Mouse (Mus musculus) heart, adult 2 months (tissue): ENCODE results near the gene Hoxc6. TPM values are rescaled to one million over a fixed set of nuclear protein-coding genes. Genes with fewer than 3 reads are reported as not detected.

Source experiments
- DNase-seq, 2 experiments: peaks; one replicate each; pipeline ENCODE4 v3.0.0; 2021
- H3K27ac ChIP-seq: fragments of 200-600 bp; 2 replicates; pipeline ENCODE4 v1.8.1; 2022
- H3K27me3 ChIP-seq: fragments of 200-500 bp; 2 replicates; pipeline ENCODE4 v1.6.1; 2012; ENCODE audit warnings: mild to moderate bottlenecking, low read length, inconsistent platforms, mixed read lengths; ENCODE audit not compliant: control insufficient read depth, insufficient read depth
- H3K36me3 ChIP-seq: fragments of 200-500 bp; 2 replicates; pipeline ENCODE4 v1.6.1; 2012; ENCODE audit warnings: low read length, inconsistent platforms; ENCODE audit not compliant: control insufficient read depth, insufficient read depth
- H3K4me1 ChIP-seq: fragments of 200-500 bp; 2 replicates; pipeline ENCODE4 v1.6.1; 2011; ENCODE audit warnings: low read length; ENCODE audit not compliant: control insufficient read depth, insufficient read depth
- H3K4me3 ChIP-seq: fragments of 200-600 bp; 2 replicates; pipeline ENCODE4 v1.8.1; 2022
- H3K79me2 ChIP-seq: fragments of 200-500 bp; replicated peaks from 2 replicates; pipeline ENCODE4 v1.6.1; 2012; ENCODE audit warnings: mild to moderate bottlenecking, inconsistent platforms, low read length, moderate library complexity, mixed read lengths; ENCODE audit not compliant: control insufficient read depth, insufficient read depth
- H3K9ac ChIP-seq: fragments of 200-500 bp; 2 replicates; pipeline ENCODE4 v1.6.1; 2012; ENCODE audit warnings: low read depth, mild to moderate bottlenecking, control low read depth, inconsistent platforms, low read length, mixed read lengths
- CTCF ChIP-seq: fragments of 200-600 bp; IDR thresholded peaks from 2 replicates; pipeline ENCODE4 v1.8.1; 2022; ENCODE audit warnings: antibody characterized with exemption, mild to moderate bottlenecking, moderate library complexity
- EP300 ChIP-seq: fragments of 200-500 bp; IDR thresholded peaks from 2 replicates; pipeline ENCODE4 v1.6.1; 2011; ENCODE audit warnings: low read depth, low read length, control low read depth; ENCODE audit not compliant: insufficient read depth
- POLR2A ChIP-seq: fragments of 200-500 bp; IDR thresholded peaks from 2 replicates; pipeline ENCODE4 v1.6.1; 2011; ENCODE audit warnings: mild to moderate bottlenecking, low read depth, low read length, control low read depth; ENCODE audit not compliant: insufficient read depth
- WGBS: fragments of 180-500 bp; shearing (Covaris S2); methylation state at CpG from one replicate; pipeline ENCODE4 v1.1.7; 2018; 5-methylcytosine and 5-hydroxymethylcytosine counted together
- intact Hi-C: fragments of 180-260 bp; cut with DNase I; formaldehyde crosslinking; loops from one replicate; pipeline ENCODE4 v1.15.1; 2025
- polyA plus RNA-seq: library from polyadenylated mRNA; depleted of rRNA; stranded (reverse); fragments of >200 nt; gene quantifications from 2 replicates; pipeline ENCODE4 v1.2.3, GENCODE M21; 2012
- total RNA-seq, 2 experiments: library from RNA; stranded (reverse); gene quantifications; 2 replicates each; pipeline ENCODE4 v1.2.3; 2021

Gene Hoxc6
- total and polyA plus RNA-seq, 3 experiments = not detected

- Histone ChIP-seq H3K27ac (no peak overlapping the region), H3K9ac (no peak overlapping the region), H3K4me3 (no peak overlapping the region), H3K27me3 (peaks cover 27% of the 10 kb centered on the region), H3K4me1 (no peaks in the 10 kb centered on the region), H3K36me3 (no peaks in the 10 kb centered on the region), H3K79me2 (no peaks in the 10 kb centered on the region)
- intact Hi-C loops = no loop called here
- 7% methylated on average over 19 of the region's 19 CpGs for WGBS
- DNase-seq = no peak
- TF ChIP-seq POLR2A = no peak
- TF ChIP-seq EP300 = no peak
- no peak for TF ChIP-seq CTCF
These were observed 17.5 kb downstream of the Hoxc6 start for GRCm38 (mm10) chr15:103015406-103016166.

GRCm38 (mm10) chr15:103018636-103019035, 20.6 kb downstream of the Hoxc6 start, which contains the start of gene Hoxc4:
Hoxc4 (plus strand) TSS chr15:103018934.
- DNase-seq = no peak
- H3K27me3 ChIP-seq = peaks cover 23% of the 10 kb centered on the region
- TF ChIP-seq EP300 = no peak
- TF ChIP-seq CTCF = no peak
- TF ChIP-seq POLR2A = no peak
- no peak within 1 kb of the TSS for H3K4me3 ChIP-seq
- no peaks in the 10 kb centered on the region for H3K4me1 ChIP-seq
- H3K36me3 ChIP-seq = no peaks in the 10 kb centered on the region
- no peak within 1 kb of the TSS for H3K27ac ChIP-seq
- intact Hi-C loops = no loop called here
- H3K79me2 ChIP-seq = no peaks in the 10 kb centered on the region
- no peak within 1 kb of the TSS for H3K9ac ChIP-seq
- WGBS = 29% methylated on average over 9 of the region's 9 CpGs

GRCm38 (mm10) chr15:103020899-103021418, 22.9 kb downstream of the Hoxc6 start:
- intact Hi-C loops = no loop called here
- no peak for DNase-seq
- no peak overlapping the region for H3K9ac ChIP-seq
- no peaks in the 10 kb centered on the region for H3K36me3 ChIP-seq
- H3K27ac ChIP-seq = no peak overlapping the region
- no peaks in the 10 kb centered on the region for H3K79me2 ChIP-seq
- TF ChIP-seq CTCF = no peak
- TF ChIP-seq EP300 = no peak
- no peak for TF ChIP-seq POLR2A
- H3K4me1 ChIP-seq = no peaks in the 10 kb centered on the region
- H3K27me3 ChIP-seq = peaks cover 18% of the 10 kb centered on the region
- H3K4me3 ChIP-seq = no peak overlapping the region
- WGBS = 5% methylated on average over 8 of the region's 8 CpGs

- TF ChIP-seq POLR2A (no peak), CTCF (no peak), EP300 (no peak)
- WGBS = 7% methylated on average over 8 of the region's 8 CpGs
- intact Hi-C loops = no loop called here
- Histone ChIP-seq H3K4me1 (no peaks in the 10 kb centered on the region), H3K27me3 (peaks cover 20% of the 10 kb centered on the region), H3K36me3 (no peaks in the 10 kb centered on the region), H3K9ac (no peak overlapping the region), H3K79me2 (no peaks in the 10 kb centered on the region), H3K27ac (no peak overlapping the region), H3K4me3 (no peak overlapping the region)
- DNase-seq = no peak
These were observed 23.5 kb downstream of the Hoxc6 start for GRCm38 (mm10) chr15:103021544-103021943.

- no peaks in the 10 kb centered on the region for H3K4me1 ChIP-seq
- H3K9ac ChIP-seq = no peak overlapping the region
- DNase-seq = no peak
- H3K27ac ChIP-seq = no peak overlapping the region
- TF ChIP-seq EP300 = no peak
- no peak for TF ChIP-seq POLR2A
- no peak for TF ChIP-seq CTCF
- intact Hi-C loops = no loop called here
- H3K36me3 ChIP-seq = no peaks in the 10 kb centered on the region
- WGBS = 0% methylated on average over 2 of the region's 2 CpGs
- peaks cover 28% of the 10 kb centered on the region for H3K27me3 ChIP-seq
- no peak overlapping the region for H3K4me3 ChIP-seq
- H3K79me2 ChIP-seq = no peaks in the 10 kb centered on the region
These were observed 26.1 kb downstream of the Hoxc6 start for GRCm38 (mm10) chr15:103024131-103024530.

GRCm38 (mm10) chr15:103027266-103028235, 29.5 kb downstream of the Hoxc6 start:
- Histone ChIP-seq H3K27ac (no peak overlapping the region), H3K36me3 (no peaks in the 10 kb centered on the region), H3K27me3 (peaks cover 23% of the 10 kb centered on the region), H3K4me3 (no peak overlapping the region), H3K79me2 (no peaks in the 10 kb centered on the region), H3K4me1 (no peaks in the 10 kb centered on the region), H3K9ac (no peak overlapping the region)
- WGBS = 3% methylated on average over 43 of the region's 43 CpGs
- intact Hi-C loops = no loop called here
- DNase-seq = no peak
- TF ChIP-seq EP300 (no peak), POLR2A (no peak), CTCF (no peak)
